Mouse (Mus musculus) heart, embryonic 12.5 days (tissue): ENCODE results near the gene Tmem88b. TPM values are rescaled to one million over a fixed set of nuclear protein-coding genes. Genes with fewer than 3 reads are reported as not detected.

Experiments
- ATAC-seq: fragments of 200-750 bp; cut with Nextera tagmentation; 2 replicates; pipeline ENCODE4 v1.8.0; 2017; ENCODE audit warnings: moderate TSS enrichment, moderate library complexity; ENCODE audit not compliant: insufficient number of reproducible peaks, low FRiP score
- H3K27ac ChIP-seq: fragments of 300-500 bp; sonication (generic); 2 replicates; pipeline ENCODE4 v1.5.1; 2016; ENCODE audit warnings: mild to moderate bottlenecking, moderate library complexity; ENCODE audit not compliant: poor library complexity, severe bottlenecking
- H3K27me3 ChIP-seq: fragments of 300-500 bp; sonication (generic); replicated peaks from 2 replicates; pipeline ENCODE4 v1.6.1; 2016; ENCODE audit warnings: mild to moderate bottlenecking, moderate library complexity
- H3K36me3 ChIP-seq: fragments of 300-500 bp; sonication (generic); 2 replicates; pipeline ENCODE4 v1.6.1; 2016; ENCODE audit warnings: mild to moderate bottlenecking, moderate library complexity
- H3K4me1 ChIP-seq: fragments of 300-500 bp; sonication (generic); replicated peaks from 2 replicates; pipeline ENCODE4 v1.6.1; 2016; ENCODE audit warnings: mild to moderate bottlenecking
- H3K4me2 ChIP-seq: fragments of 300-500 bp; sonication (generic); 2 replicates; pipeline ENCODE4 v1.6.1; 2016; ENCODE audit warnings: mild to moderate bottlenecking, moderate library complexity
- H3K4me3 ChIP-seq: fragments of 300-500 bp; sonication (generic); 2 replicates; pipeline ENCODE4 v1.5.1; 2016; ENCODE audit warnings: mild to moderate bottlenecking
- H3K9ac ChIP-seq: fragments of 300-500 bp; sonication (generic); 2 replicates; pipeline ENCODE4 v1.6.1; 2016; ENCODE audit warnings: mild to moderate bottlenecking, moderate library complexity
- H3K9me3 ChIP-seq: fragments of 300-500 bp; sonication (generic); replicated peaks from 2 replicates; pipeline ENCODE4 v1.6.1; 2016; ENCODE audit warnings: mild to moderate bottlenecking, moderate library complexity
- WGBS: fragments of 180-500 bp; shearing (Covaris S2); methylation state at CpG from one replicate; pipeline ENCODE4 v1.1.7; 2016; 5-methylcytosine and 5-hydroxymethylcytosine counted together
- polyA plus RNA-seq: library from polyadenylated mRNA; unstranded; fragments of >200 nt; fragmentation: Nextera tagmentation; extraction: Ambion mirVana; gene quantifications from 2 replicates; pipeline ENCODE4 v1.2.1, GENCODE M21; 2016

Tmem88b gene
- polyA plus RNA-seq: 7.0 and 7.2 TPM in 2 replicates

- peak within 1 kb of the TSS; percentile 60 for H3K9ac ChIP-seq
- no peaks in the 10 kb centered on the region for H3K9me3 ChIP-seq
- H3K27me3 ChIP-seq: 0 out of 2 replicates have a peak, but pooled peaks cover 3% of the 10 kb centered on the region
- H3K27ac ChIP-seq: peak within 1 kb of the TSS; percentile 75
- no peak for ATAC-seq
- H3K4me2 ChIP-seq: peak within 1 kb of the TSS; percentile 69
- 37% methylated on average over 5 of the region's 5 CpGs for WGBS
- H3K36me3 ChIP-seq: no peaks in the 10 kb centered on the region
- H3K4me1 ChIP-seq: peaks cover 23% of the 10 kb centered on the region
- H3K4me3 ChIP-seq: peak within 1 kb of the TSS; percentile 57
Measured at GRCm38 (mm10) chr4:155785819-155786218, at the start of gene Tmem88b. Tmem88b (minus strand) TSS chr4:155785874.

DNA sequence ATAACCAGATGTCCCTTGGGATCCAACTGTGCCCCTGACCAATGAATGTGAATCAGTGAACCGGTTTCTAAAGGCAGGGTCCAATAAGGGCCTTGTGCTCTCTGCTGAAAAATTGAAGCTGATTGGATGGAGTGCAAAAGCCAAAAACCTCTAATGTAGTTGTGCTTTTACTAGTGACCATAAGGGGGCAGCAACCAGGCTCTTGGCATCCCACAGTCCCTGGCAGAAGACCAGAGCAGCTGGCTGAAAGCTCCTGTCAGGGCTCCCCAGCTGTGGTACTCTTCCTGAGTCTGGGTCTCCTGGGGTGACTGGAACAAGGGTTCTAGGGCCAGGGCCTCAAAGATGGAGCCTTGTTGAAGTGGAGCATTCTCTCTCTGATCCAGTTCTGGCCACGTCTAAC lies 48.2 kb upstream of the Tmem88b start:
- no peaks in the 10 kb centered on the region for H3K27me3 ChIP-seq
- H3K36me3 ChIP-seq: peaks cover 10% of the 10 kb centered on the region
- H3K9me3 ChIP-seq: no peaks in the 10 kb centered on the region
- peaks cover 43% of the 10 kb centered on the region for H3K4me1 ChIP-seq
- no peak overlapping the region for H3K9ac ChIP-seq
- peak overlapping the region; percentile 42 for H3K27ac ChIP-seq
- no peak overlapping the region for H3K4me3 ChIP-seq
- ATAC-seq: 0 out of 2 replicates have a peak, but pooled peaks have one; percentile 9
- no peak overlapping the region for H3K4me2 ChIP-seq
- WGBS: 24% methylated on average over 2 of the region's 2 CpGs

- 83% methylated on average over 4 of the region's 4 CpGs for WGBS
Measured at GRCm38 (mm10) chr4:155833234-155833633, 47.6 kb upstream of the Tmem88b start.

DNA sequence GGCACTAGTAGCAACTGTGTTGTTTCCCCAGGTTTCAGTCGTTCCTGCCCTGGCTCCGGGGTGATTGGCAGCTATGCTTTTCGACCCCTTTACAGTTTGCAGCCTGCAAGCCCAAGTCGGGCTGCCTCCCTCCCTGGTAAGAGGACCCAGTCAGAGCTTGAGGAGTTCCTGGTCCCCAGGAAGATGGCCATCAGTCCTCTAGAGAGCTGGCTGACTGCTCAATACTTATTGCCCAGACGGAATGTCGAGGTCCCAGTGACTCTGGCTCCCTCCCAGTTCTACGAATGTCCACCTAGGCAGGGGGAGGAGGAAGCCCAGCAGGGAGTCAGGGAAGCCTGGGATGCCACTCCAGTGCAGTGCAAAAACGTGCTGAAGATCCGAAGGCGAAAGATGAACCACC lies 46.6 kb upstream of the Tmem88b start:
- Histone ChIP-seq H3K27ac (peak overlapping the region; percentile 90; the same call in 1 of the 2 replicates), H3K4me2 (peak overlapping the region; percentile 91), H3K4me1 (peaks cover 28% of the 10 kb centered on the region), H3K27me3 (no peaks in the 10 kb centered on the region), H3K9ac (peak overlapping the region; percentile 95), H3K4me3 (peak overlapping the region; percentile 86), H3K9me3 (no peaks in the 10 kb centered on the region), H3K36me3 (peaks cover 22% of the 10 kb centered on the region)
- no peak for ATAC-seq
- WGBS: 53% methylated on average over 10 of the region's 10 CpGs

More at GRCm38 (mm10) chr4:155833234-155833633, 47.6 kb upstream of the Tmem88b start:
- Histone ChIP-seq H3K9me3 (no peaks in the 10 kb centered on the region), H3K4me1 (peaks cover 37% of the 10 kb centered on the region), H3K36me3 (peaks cover 13% of the 10 kb centered on the region), H3K4me2 (no peak overlapping the region), H3K27ac (no peak overlapping the region), H3K27me3 (no peaks in the 10 kb centered on the region), H3K9ac (no peak overlapping the region), H3K4me3 (no peak overlapping the region)
- ATAC-seq: no peak

GRCm38 (mm10) chr4:155831831-155832230 lies 46.2 kb upstream of the Tmem88b start:
- ATAC-seq: peak; percentile 36
- under 1% methylated on average over 25 of the region's 25 CpGs for WGBS
- peak overlapping the region; percentile 86 for H3K4me3 ChIP-seq

DNA sequence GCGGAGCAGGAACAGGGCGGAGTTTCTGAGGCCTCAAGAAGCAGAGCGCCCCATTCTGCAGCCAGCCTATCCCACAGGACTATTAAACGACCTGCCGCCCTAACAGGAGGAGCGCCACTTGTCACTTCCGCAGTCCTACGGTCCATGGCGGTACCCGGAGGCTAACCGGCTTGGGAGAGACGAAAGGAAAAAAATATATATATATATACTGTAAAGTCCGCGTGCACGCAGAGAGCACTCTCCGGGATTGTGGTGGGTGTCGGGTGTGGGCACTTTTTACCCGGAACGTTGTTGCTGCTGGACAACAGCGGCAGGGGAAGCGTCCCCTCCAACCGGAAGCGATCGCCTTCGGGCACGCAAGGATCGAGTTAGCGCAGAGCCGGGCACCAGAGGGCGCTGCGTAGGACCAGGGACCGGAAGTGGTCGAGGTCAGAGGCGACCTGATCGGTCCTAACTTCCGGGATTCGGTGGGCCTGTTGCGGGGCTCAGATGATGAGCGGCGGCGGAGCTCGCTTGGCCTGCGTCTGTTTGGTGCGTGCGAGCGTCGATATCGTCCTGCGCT lies 45.6 kb upstream of the Tmem88b start, which contains the start of gene Aurkaip1:
TSS of gene Aurkaip1 (plus strand) at position 68 of the 562 bp plus-strand sequence.
- no peaks in the 10 kb centered on the region for H3K9me3 ChIP-seq
- ATAC-seq: peak; percentile 94
- H3K36me3 ChIP-seq: peaks cover 32% of the 10 kb centered on the region
- H3K4me3 ChIP-seq: peak within 1 kb of the TSS; percentile 86
- under 1% methylated on average over 49 of the region's 49 CpGs for WGBS
- H3K4me2 ChIP-seq: peak within 1 kb of the TSS; percentile 91
- H3K9ac ChIP-seq: peak within 1 kb of the TSS; percentile 95
- H3K4me1 ChIP-seq: peaks cover 27% of the 10 kb centered on the region
- H3K27ac ChIP-seq: peak within 1 kb of the TSS; percentile 90
- no peaks in the 10 kb centered on the region for H3K27me3 ChIP-seq

More at GRCm38 (mm10) chr4:155831831-155832230, 46.2 kb upstream of the Tmem88b start:
- Histone ChIP-seq H3K4me1 (peaks cover 27% of the 10 kb centered on the region), H3K36me3 (peaks cover 27% of the 10 kb centered on the region), H3K27ac (peak overlapping the region; percentile 90), H3K4me2 (peak overlapping the region; percentile 91), H3K27me3 (no peaks in the 10 kb centered on the region), H3K9me3 (no peaks in the 10 kb centered on the region), H3K9ac (peak overlapping the region; percentile 95)

- peaks cover 35% of the 10 kb centered on the region for H3K36me3 ChIP-seq
- H3K4me3 ChIP-seq: 0 out of 2 replicates have a peak overlapping the region, but pooled peaks have one; percentile 86
- H3K27ac ChIP-seq: peak overlapping the region; percentile 90
- peak overlapping the region; percentile 91 for H3K4me2 ChIP-seq
- H3K9me3 ChIP-seq: no peaks in the 10 kb centered on the region
- H3K27me3 ChIP-seq: no peaks in the 10 kb centered on the region
- no peak for ATAC-seq
- 52% methylated on average over 8 of the region's 8 CpGs for WGBS
- peaks cover 27% of the 10 kb centered on the region for H3K4me1 ChIP-seq
- H3K9ac ChIP-seq: no peak overlapping the region
Measured at GRCm38 (mm10) chr4:155830596-155830995, 44.9 kb upstream of the Tmem88b start.

- Histone ChIP-seq H3K9ac (no peak overlapping the region), H3K4me1 (peaks cover 27% of the 10 kb centered on the region), H3K9me3 (no peaks in the 10 kb centered on the region), H3K27ac (no peak overlapping the region), H3K4me3 (no peak overlapping the region), H3K27me3 (no peaks in the 10 kb centered on the region), H3K36me3 (peaks cover 43% of the 10 kb centered on the region), H3K4me2 (no peak overlapping the region)
- ATAC-seq: no peak
- 87% methylated on average over 4 of the region's 4 CpGs for WGBS
Measured at GRCm38 (mm10) chr4:155829866-155830265, 44.2 kb upstream of the Tmem88b start.

GRCm38 (mm10) chr4:155823443-155823842 lies 37.8 kb upstream of the Tmem88b start:
- no peak overlapping the region for H3K27ac ChIP-seq
- no peaks in the 10 kb centered on the region for H3K9me3 ChIP-seq
- no peaks in the 10 kb centered on the region for H3K4me1 ChIP-seq
- no peak for ATAC-seq
- H3K27me3 ChIP-seq: no peaks in the 10 kb centered on the region
- H3K4me3 ChIP-seq: no peak overlapping the region
- no peak overlapping the region for H3K9ac ChIP-seq
- no peak overlapping the region for H3K4me2 ChIP-seq
- 93% methylated on average over 16 of the region's 16 CpGs for WGBS
- H3K36me3 ChIP-seq: peaks cover 91% of the 10 kb centered on the region

DNA sequence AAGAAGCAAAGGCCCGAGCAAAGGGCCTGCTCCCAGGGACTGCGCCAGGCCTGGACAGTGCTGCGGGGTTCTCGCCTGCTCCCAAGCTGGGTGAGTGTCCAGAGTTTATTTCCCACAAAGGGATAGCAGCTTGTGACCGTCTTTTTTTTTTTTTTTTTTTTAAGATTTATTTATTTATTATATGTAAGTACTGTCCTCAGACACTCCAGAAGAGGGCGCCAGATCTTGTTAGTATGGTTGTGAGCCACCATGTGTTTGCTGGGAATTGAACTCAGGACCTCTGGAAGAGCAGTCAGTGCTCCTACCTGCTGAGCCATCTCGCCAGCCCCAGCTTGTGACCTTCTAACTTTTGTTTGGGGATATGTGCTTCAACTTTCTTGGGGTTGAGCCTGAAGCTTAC lies 35.4 kb upstream of the Tmem88b start:
- H3K4me2 ChIP-seq: no peak overlapping the region
- no peak for ATAC-seq
- no peaks in the 10 kb centered on the region for H3K9me3 ChIP-seq
- no peak overlapping the region for H3K27ac ChIP-seq
- H3K4me3 ChIP-seq: no peak overlapping the region
- H3K27me3 ChIP-seq: no peaks in the 10 kb centered on the region
- no peak overlapping the region for H3K9ac ChIP-seq
- 84% methylated on average over 7 of the region's 7 CpGs for WGBS
- H3K4me1 ChIP-seq: no peaks in the 10 kb centered on the region
- peaks cover 92% of the 10 kb centered on the region for H3K36me3 ChIP-seq

DNA sequence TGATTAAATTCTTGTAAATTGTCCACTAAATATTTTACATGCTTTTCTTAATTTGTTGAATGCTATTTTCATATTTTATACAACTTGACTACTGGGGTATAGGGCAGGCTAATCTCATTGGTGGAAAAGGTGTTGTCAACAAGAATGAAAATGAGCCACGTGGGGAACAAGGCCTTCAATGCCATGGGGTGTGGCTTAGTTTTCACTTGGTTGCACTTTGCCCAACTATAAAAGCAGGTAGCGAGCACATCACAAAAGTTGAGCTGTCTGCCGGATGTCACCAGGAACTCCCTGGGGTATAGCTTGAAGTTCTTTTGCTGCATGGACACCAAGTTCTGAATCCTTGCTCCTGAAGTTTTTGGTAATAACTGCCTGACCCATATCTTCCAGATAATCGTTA lies 31.9 kb upstream of the Tmem88b start:
- no peaks in the 10 kb centered on the region for H3K9me3 ChIP-seq
- 91% methylated on average over 4 of the region's 4 CpGs for WGBS
- no peak overlapping the region for H3K27ac ChIP-seq
- ATAC-seq: no peak
- H3K27me3 ChIP-seq: no peaks in the 10 kb centered on the region
- H3K4me2 ChIP-seq: no peak overlapping the region
- H3K9ac ChIP-seq: no peak overlapping the region
- H3K4me1 ChIP-seq: peaks cover 21% of the 10 kb centered on the region
- no peak overlapping the region for H3K4me3 ChIP-seq
- peaks cover 85% of the 10 kb centered on the region for H3K36me3 ChIP-seq
